Mouse (Mus musculus) skeletal muscle tissue, postnatal 0 days (tissue): ENCODE data around the gene Mblac2. TPM values are rescaled to one million over a fixed set of nuclear protein-coding genes. Genes with fewer than 3 reads are reported as not detected.

Experiments used
- polyA plus RNA-seq: library from polyadenylated mRNA; unstranded; fragments of >200 nt; fragmentation: Nextera tagmentation; extraction: Ambion mirVana; gene quantifications from 2 replicates; pipeline ENCODE4 v1.2.1, GENCODE M21; 2015

Mblac2 gene
- polyA plus RNA-seq, result 2.1 and 3.4 TPM in 2 replicates

GRCm38 (mm10) chr13:81710775-81711545 lies at the start of gene Mblac2, which contains the start of gene Polr3g:
TSS of gene Mblac2 (plus strand) at chr13:81711341.
TSS of gene Polr3g (minus strand) at chr13:81711013.

DNA sequence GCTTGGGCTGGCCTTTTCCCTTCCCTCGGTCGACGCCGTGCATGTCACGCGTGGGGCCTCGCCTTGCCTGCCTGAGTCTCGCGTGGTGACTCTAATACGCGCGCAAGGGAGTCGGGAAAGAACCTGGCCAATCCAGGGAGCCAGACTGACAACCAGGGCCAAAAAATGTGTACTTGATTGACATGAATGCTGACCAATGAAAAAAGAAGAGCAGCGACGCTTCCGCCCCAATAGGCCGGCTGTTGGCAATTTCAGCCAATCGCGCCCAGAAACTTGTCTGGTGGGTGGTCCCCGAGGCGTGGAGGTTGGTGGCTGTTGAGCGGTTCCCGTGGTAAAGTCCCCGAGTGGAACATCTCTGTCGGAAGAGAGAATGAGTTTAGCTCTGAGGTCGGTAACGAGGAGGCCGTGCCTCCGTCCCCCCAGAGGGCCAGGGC lies 71.8 kb downstream of the Mblac2 start, which contains the start of gene Cetn3:
Gene Cetn3, plus strand, starts transcription at position 107 of the 434 bp plus-strand sequence.

Other genes with a start within 250 kb of the Mblac2 start
- gene Adgrv1, start 78.2 kb upstream of the Mblac2 start, polyA plus RNA-seq, result 0.23 and 0.50 TPM in 2 replicates
- 12.5 and 12.9 TPM in 2 replicates for gene Lysmd3, start 53.7 kb upstream of the Mblac2 start, polyA plus RNA-seq
- 0.95 and 2.5 TPM in 2 replicates for gene Polr3g, start 328 bp upstream of the Mblac2 start, polyA plus RNA-seq
- gene Cetn3, start 71.7 kb downstream of the Mblac2 start, polyA plus RNA-seq, result 139 and 161 TPM in 2 replicates